In the genomic region with DNA sequence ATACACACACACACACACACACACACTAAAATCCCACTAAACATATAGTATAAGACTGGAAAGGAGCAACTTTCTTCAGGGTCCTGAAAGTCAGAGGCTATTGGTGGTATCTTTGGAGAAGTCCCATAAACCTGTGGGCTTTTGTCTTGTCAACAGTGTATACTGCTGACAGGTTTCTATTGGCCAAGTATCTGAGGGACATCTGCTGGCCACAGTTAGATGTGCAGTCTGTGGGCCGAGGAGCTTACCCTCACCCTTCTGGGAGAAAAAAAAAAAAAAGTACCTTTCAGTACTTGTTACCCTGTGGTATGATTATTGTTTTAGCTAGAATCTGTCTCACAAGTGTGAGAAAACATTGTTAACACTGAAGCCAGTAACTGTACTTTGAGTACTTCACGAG, we compare ENCODE assay signal across 10 mouse cellular contexts.
DNase-seq lines count a peak whose midpoint lies in the region; ATAC-seq lines count a peak whose summit lies in the region.
"Had no signal": no experiment of that assay in that cellular context is flagged by ENCODE, and none has a peak within 500 bp of the region (broad histone marks: within the 10 kb centered on the region; RNA-seq: fewer than 3 reads in every experiment).

No protein-coding gene starts in this region.

- H3K9me3 ChIP-seq in midbrain, embryonic 14.5 days (ENCODE audit: control insufficient read depth, low read length): no peaks in the 10 kb centered on the region
- no peaks in the 10 kb centered on the region for H3K9me3 ChIP-seq in midbrain, embryonic 10.5 days (replicated peaks)

- ATAC-seq in midbrain, embryonic 14.5 days (ENCODE audit: low FRiP score, low TSS enrichment): no peak
- ATAC-seq in megakaryocyte progenitor cell, adult 5-6 weeks (replicated peaks; ENCODE audit: poor library complexity): peak; percentile 55; the same call in 1 of the 2 replicates

- no peaks in the 10 kb centered on the region for H3K27me3 ChIP-seq in midbrain, embryonic 14.5 days (ENCODE audit: control insufficient read depth, insufficient read depth, low read length)
- no peaks in the 10 kb centered on the region for H3K27me3 ChIP-seq in midbrain, embryonic 10.5 days (ENCODE audit: low read depth, poor library complexity, severe bottlenecking)

- H3K36me3 ChIP-seq in midbrain, embryonic 14.5 days (ENCODE audit: control insufficient read depth, insufficient read depth, low read length): no peaks in the 10 kb centered on the region
- no peaks in the 10 kb centered on the region for H3K36me3 ChIP-seq in midbrain, embryonic 10.5 days

- no peaks in the 10 kb centered on the region for H3K4me1 ChIP-seq in midbrain, embryonic 14.5 days (ENCODE audit: control insufficient read depth, insufficient read depth, low read length)
- no peaks in the 10 kb centered on the region for H3K4me1 ChIP-seq in midbrain, embryonic 10.5 days

- no peak overlapping the region for H3K4me3 ChIP-seq in midbrain, embryonic 14.5 days (replicated peaks; ENCODE audit: low read depth, low read length)
- H3K4me3 ChIP-seq in midbrain, embryonic 10.5 days: no peak overlapping the region

- DNase-seq in cerebellum, postnatal 10 days: peak; percentile 29 to 34
- no peak for DNase-seq in cerebellum, adult 8-10 months
- DNase-seq in midbrain, embryonic 14.5 days: peak; percentile 2
- DNase-seq in midbrain, embryonic 10.5 days (ENCODE audit: low spot score): no peak
- peak; percentile 10 for DNase-seq in embryo, embryonic 10.5 days (ENCODE audit: low spot score)
- no peak for DNase-seq in left cerebral cortex, adult 11 months (ENCODE audit: low spot score)
- DNase-seq in right cerebral cortex, adult 18-20 months: no peak
- DNase-seq: cerebellum, adult 11-12 months had no signal

- 74% methylated on average over 2 of the region's 2 CpGs for WGBS in midbrain, embryonic 14.5 days
- 76% methylated on average over 2 of the region's 2 CpGs for WGBS in midbrain, embryonic 10.5 days

- no peak overlapping the region for H3K4me2 ChIP-seq in midbrain, embryonic 14.5 days (ENCODE audit: low read length)
- H3K4me2 ChIP-seq: heart, embryonic 11.5 days had no signal

- H3K9ac ChIP-seq in midbrain, embryonic 14.5 days (replicated peaks; ENCODE audit: low read length): no peak overlapping the region

- no peak overlapping the region for H3K27ac ChIP-seq in midbrain, embryonic 14.5 days (replicated peaks; ENCODE audit: low read depth, low read length)
- H3K27ac ChIP-seq in midbrain, embryonic 10.5 days (replicated peaks): no peak overlapping the region

Comparison
In these comparisons a context has a peak if more than half of its experiments do, and no peak if none do; other contexts are left out.
1. DNase-seq: peak in cerebellum, postnatal 10 days (2 of 2), midbrain, embryonic 14.5 days (single experiment) and embryo, embryonic 10.5 days (single experiment); none in cerebellum, adult 8-10 months (single experiment), midbrain, embryonic 10.5 days (single experiment), left cerebral cortex, adult 11 months (single experiment) and right cerebral cortex, adult 18-20 months (single experiment).